Mouse (Mus musculus) limb, embryonic 14.5 days (tissue): ENCODE measurements at regions not wholly inside any gene's neighbourhood (a gene's known extent, or its start where the extent isn't known, plus 50 kb on each side); places are given as distances from the start of the nearest gene placed in this dataset.

Experiments
- ATAC-seq: fragments of 200-750 bp; cut with Nextera tagmentation; 2 replicates; pipeline ENCODE4 v1.8.0; 2017; ENCODE audit warnings: low read depth, moderate number of reproducible peaks, moderate TSS enrichment; ENCODE audit not compliant: low FRiP score
- DNase-seq: peaks from one replicate; pipeline ENCODE4 v3.0.0-alpha.2; 2015; ENCODE audit warnings: low spot score
- H3K27ac ChIP-seq: fragments of 300-500 bp; sonication (generic); replicated peaks from 2 replicates; pipeline ENCODE4 v1.5.1; 2014; ENCODE audit warnings: low read depth, mild to moderate bottlenecking, low read length, moderate library complexity, mixed read lengths
- H3K27me3 ChIP-seq: fragments of 300-500 bp; sonication (generic); 2 replicates; pipeline ENCODE4 v1.6.1; 2014; ENCODE audit warnings: low read length, mixed read lengths; ENCODE audit not compliant: control insufficient read depth, insufficient read depth
- H3K36me3 ChIP-seq: fragments of 300-500 bp; sonication (generic); 2 replicates; pipeline ENCODE4 v1.6.1; 2014; ENCODE audit warnings: mild to moderate bottlenecking, low read length, moderate library complexity, mixed read lengths; ENCODE audit not compliant: control insufficient read depth, insufficient read depth
- H3K4me1 ChIP-seq: fragments of 300-500 bp; sonication (generic); 2 replicates; pipeline ENCODE4 v1.6.1; 2014; ENCODE audit warnings: antibody characterized with exemption, low read length, mixed read lengths; ENCODE audit not compliant: control insufficient read depth, insufficient read depth
- H3K4me2 ChIP-seq: fragments of 300-500 bp; sonication (generic); replicated peaks from 2 replicates; pipeline ENCODE4 v1.6.1; 2014; ENCODE audit warnings: low read depth, mild to moderate bottlenecking, low read length, moderate library complexity; ENCODE audit not compliant: severe bottlenecking
- H3K4me3 ChIP-seq: fragments of 300-500 bp; sonication (generic); replicated peaks from 2 replicates; pipeline ENCODE4 v1.5.1; 2014; ENCODE audit warnings: low read length
- H3K9ac ChIP-seq: fragments of 300-500 bp; sonication (generic); 2 replicates; pipeline ENCODE4 v1.6.1; 2014; ENCODE audit warnings: mild to moderate bottlenecking, low read depth, low read length, moderate library complexity; ENCODE audit not compliant: severe bottlenecking
- H3K9me3 ChIP-seq: fragments of 300-500 bp; sonication (generic); 2 replicates; pipeline ENCODE4 v1.6.1; 2016; ENCODE audit warnings: low read length; ENCODE audit not compliant: control insufficient read depth
- POLR2A ChIP-seq: fragments of 200-500 bp; IDR thresholded peaks from 2 replicates; pipeline ENCODE4 v1.8.0; 2012; ENCODE audit warnings: inconsistent platforms, mild to moderate bottlenecking, moderate library complexity, borderline replicate concordance; ENCODE audit not compliant: insufficient read depth, insufficient read length; ENCODE audit errors: extremely low read depth
- WGBS: fragments of 180-500 bp; shearing (Covaris S2); extraction: QIAGEN DNeasy Blood & Tissue Kit; methylation state at CpG from one replicate; pipeline ENCODE4 v1.1.7; 2014; 5-methylcytosine and 5-hydroxymethylcytosine counted together

GRCm38 (mm10) chr19:15726785-15727406 is 220.2 kb downstream of the Psat1 start:
- ATAC-seq = no peak
- H3K9me3 ChIP-seq = no peaks in the 10 kb centered on the region
- TF ChIP-seq POLR2A = no peak
- no peaks in the 10 kb centered on the region for H3K36me3 ChIP-seq
- no peak overlapping the region for H3K9ac ChIP-seq
- no peaks in the 10 kb centered on the region for H3K27me3 ChIP-seq
- H3K4me2 ChIP-seq = no peak overlapping the region
- H3K4me1 ChIP-seq = 0 out of 2 replicates have a peak, but pooled peaks cover 2% of the 10 kb centered on the region
- WGBS = 60% methylated on average over 13 of the region's 13 CpGs
- DNase-seq = no peak
- no peak overlapping the region for H3K27ac ChIP-seq
- H3K4me3 ChIP-seq = no peak overlapping the region

GRCm38 (mm10) chr19:15692379-15693023 is 254.6 kb downstream of the Psat1 start:
- H3K4me1 ChIP-seq = no peaks in the 10 kb centered on the region
- WGBS = 58% methylated on average over 3 of the region's 3 CpGs
- DNase-seq (no peak), ATAC-seq (no peak)
- H3K9me3 ChIP-seq = no peaks in the 10 kb centered on the region
- no peak for TF ChIP-seq POLR2A
- H3K4me2 ChIP-seq = no peak overlapping the region
- no peak overlapping the region for H3K4me3 ChIP-seq
- no peaks in the 10 kb centered on the region for H3K36me3 ChIP-seq
- H3K27ac ChIP-seq = no peak overlapping the region
- no peak overlapping the region for H3K9ac ChIP-seq
- no peaks in the 10 kb centered on the region for H3K27me3 ChIP-seq

- TF ChIP-seq POLR2A = no peak
Measured at GRCm38 (mm10) chr19:15669996-15670395, 277.1 kb downstream of the Psat1 start.

GRCm38 (mm10) chr19:15669541-15669940 is 277.6 kb downstream of the Psat1 start:
- DNase-seq = no peak
- 58% methylated on average over 7 of the region's 7 CpGs for WGBS
- no peaks in the 10 kb centered on the region for H3K27me3 ChIP-seq
- H3K27ac ChIP-seq = no peak overlapping the region
- H3K9me3 ChIP-seq = no peaks in the 10 kb centered on the region
- H3K4me3 ChIP-seq = no peak overlapping the region
- ATAC-seq = no peak
- no peak overlapping the region for H3K4me2 ChIP-seq
- TF ChIP-seq POLR2A = no peak
- no peak overlapping the region for H3K9ac ChIP-seq
- H3K4me1 ChIP-seq = peaks cover 12% of the 10 kb centered on the region; the same call in 1 of the 2 replicates
- H3K36me3 ChIP-seq = no peaks in the 10 kb centered on the region

More at GRCm38 (mm10) chr19:15669996-15670395, 277.1 kb downstream of the Psat1 start:
- Histone ChIP-seq H3K4me1 (peaks cover 12% of the 10 kb centered on the region; the same call in 1 of the 2 replicates), H3K9ac (no peak overlapping the region), H3K4me3 (no peak overlapping the region), H3K4me2 (no peak overlapping the region), H3K27ac (no peak overlapping the region), H3K27me3 (no peaks in the 10 kb centered on the region), H3K9me3 (no peaks in the 10 kb centered on the region), H3K36me3 (no peaks in the 10 kb centered on the region)
- ATAC-seq = no peak
- 73% methylated on average over 6 of the region's 6 CpGs for WGBS
- no peak for DNase-seq

GRCm38 (mm10) chr19:15668624-15669016 is 278.5 kb downstream of the Psat1 start:
- H3K27ac ChIP-seq = no peak overlapping the region
- peaks cover 12% of the 10 kb centered on the region; the same call in 1 of the 2 replicates for H3K4me1 ChIP-seq
- DNase-seq (no peak), ATAC-seq (no peak)
- H3K9me3 ChIP-seq = no peaks in the 10 kb centered on the region
- no peak for TF ChIP-seq POLR2A
- H3K27me3 ChIP-seq = no peaks in the 10 kb centered on the region
- H3K9ac ChIP-seq = no peak overlapping the region
- H3K4me2 ChIP-seq = no peak overlapping the region
- no peak overlapping the region for H3K4me3 ChIP-seq
- H3K36me3 ChIP-seq = no peaks in the 10 kb centered on the region
